Mouse (Mus musculus) midbrain, embryonic 11.5 days (tissue): ENCODE data around the gene Kcna7. TPM values are rescaled to one million over a fixed set of nuclear protein-coding genes. Genes with fewer than 3 reads are reported as not detected.
A peak's percentile ranks its signal among the peaks of the same experiment; 100 is the strongest.

Experiments
- ATAC-seq: fragments of 200-750 bp; cut with Nextera tagmentation; 2 replicates; pipeline ENCODE4 v1.8.0; 2017; ENCODE audit warnings: moderate TSS enrichment, moderate library complexity; ENCODE audit not compliant: low FRiP score
- DNase-seq: peaks from one replicate; pipeline ENCODE4 v3.0.0; 2015; ENCODE audit warnings: low spot score; ENCODE audit errors: missing footprints
- H3K27ac ChIP-seq: fragments of 300-500 bp; sonication (generic); 2 replicates; pipeline ENCODE4 v1.5.1; 2014; ENCODE audit warnings: low read depth, low read length
- H3K27me3 ChIP-seq: fragments of 300-500 bp; sonication (generic); 2 replicates; pipeline ENCODE4 v1.6.1; 2014; ENCODE audit warnings: mild to moderate bottlenecking, low read length, moderate library complexity, mixed read lengths; ENCODE audit not compliant: control insufficient read depth, insufficient read depth
- H3K36me3 ChIP-seq: fragments of 300-500 bp; sonication (generic); 2 replicates; pipeline ENCODE4 v1.6.1; 2014; ENCODE audit warnings: mild to moderate bottlenecking, low read length, moderate library complexity, mixed read lengths; ENCODE audit not compliant: control insufficient read depth, insufficient read depth
- H3K4me1 ChIP-seq: fragments of 300-500 bp; sonication (generic); 2 replicates; pipeline ENCODE4 v1.6.1; 2014; ENCODE audit warnings: low read length; ENCODE audit not compliant: control insufficient read depth, insufficient read depth
- H3K4me2 ChIP-seq: fragments of 300-500 bp; sonication (generic); 2 replicates; pipeline ENCODE4 v1.6.1; 2014; ENCODE audit warnings: mild to moderate bottlenecking, moderate library complexity
- H3K4me3 ChIP-seq: fragments of 300-500 bp; sonication (generic); 2 replicates; pipeline ENCODE4 v1.5.1; 2014; ENCODE audit warnings: low read depth, low read length
- H3K9ac ChIP-seq: fragments of 300-500 bp; sonication (generic); 2 replicates; pipeline ENCODE4 v1.6.1; 2014; ENCODE audit warnings: low read length
- H3K9me3 ChIP-seq: fragments of 300-500 bp; sonication (generic); 2 replicates; pipeline ENCODE4 v1.6.1; 2016; ENCODE audit warnings: low read length; ENCODE audit not compliant: control insufficient read depth
- WGBS: fragments of 180-500 bp; shearing (Covaris S2); extraction: QIAGEN DNeasy Blood & Tissue Kit; methylation state at CpG from one replicate; pipeline ENCODE4 v1.1.7; 2014; 5-methylcytosine and 5-hydroxymethylcytosine counted together
- microRNA-seq: library from miRNA; unstranded; fragments of <30 nt; microRNA quantifications from one replicate; pipeline ENCODE4, GENCODE M21; 2017
- polyA plus RNA-seq: library from polyadenylated mRNA; unstranded; fragments of >200 nt; fragmentation: Nextera tagmentation; extraction: Ambion mirVana; gene quantifications from 2 replicates; pipeline ENCODE4 v1.2.1, GENCODE M21; 2014

Kcna7 gene
- polyA plus RNA-seq, 1 experiment from 2014 or later = not detected

DNA sequence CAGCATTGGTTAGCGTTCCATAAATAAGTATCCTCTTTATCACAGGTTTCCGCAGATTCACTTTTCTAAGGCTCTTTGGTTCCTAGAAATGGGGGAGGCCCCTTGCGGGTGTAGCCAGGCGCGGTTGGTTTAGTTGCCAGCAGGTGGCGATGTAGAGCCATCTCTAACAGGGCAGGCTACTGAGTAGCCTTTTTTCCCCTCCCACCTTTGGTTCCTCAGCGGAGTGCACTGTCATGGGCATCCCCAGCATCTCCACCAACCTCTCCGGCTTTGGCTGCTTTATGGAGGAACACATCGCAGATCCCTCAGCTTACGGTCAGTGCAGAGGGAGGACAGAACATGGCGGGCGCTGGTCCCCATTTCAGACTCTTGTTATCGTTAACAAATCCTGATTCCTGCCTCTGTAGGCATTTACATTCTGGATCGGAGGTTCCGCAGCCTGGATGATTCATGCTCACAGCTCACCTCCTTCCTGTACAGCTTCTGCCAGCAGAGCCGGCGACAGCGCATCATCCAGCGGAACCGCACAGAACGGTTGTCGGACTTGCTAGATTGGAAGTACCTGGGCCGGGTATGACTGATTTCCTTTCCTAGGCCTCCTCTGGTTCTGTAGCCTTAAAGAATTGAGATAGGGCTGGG, 46.0 kb downstream of the Kcna7 start:
- Histone ChIP-seq H3K9ac (no peak overlapping the region; the same call in 1 of the 2 replicates), H3K9me3 (no peaks in the 10 kb centered on the region), H3K36me3 (peaks cover 4% of the 10 kb centered on the region), H3K4me3 (no peak overlapping the region), H3K4me2 (no peak overlapping the region), H3K4me1 (no peaks in the 10 kb centered on the region), H3K27me3 (no peaks in the 10 kb centered on the region), H3K27ac (no peak overlapping the region)
- 56% methylated on average over 23 of the region's 23 CpGs for WGBS
- peak; percentile 98 for DNase-seq
- ATAC-seq = peak; percentile 65

DNA sequence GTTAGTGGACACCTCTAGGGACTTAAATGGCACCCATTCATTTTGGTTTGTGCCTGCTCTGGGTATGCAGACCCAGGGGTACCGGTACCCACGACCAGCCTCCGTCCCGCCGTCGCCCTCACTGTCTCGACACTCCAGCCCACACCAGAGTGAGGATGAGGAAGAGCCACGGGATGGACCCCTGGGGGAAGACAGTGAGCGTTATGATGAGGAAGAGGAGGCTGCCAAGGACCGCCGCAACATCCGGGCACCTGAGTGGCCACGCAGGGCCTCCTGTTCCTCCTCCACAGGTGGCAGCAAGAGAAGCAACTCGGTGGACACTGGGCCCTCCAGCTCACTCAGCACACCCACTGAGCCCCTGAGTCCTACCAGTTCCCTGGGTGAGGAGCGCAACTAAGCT, 49.5 kb downstream of the Kcna7 start:
- ATAC-seq (no peak), DNase-seq (no peak)
- Histone ChIP-seq H3K4me3 (no peak overlapping the region), H3K4me2 (no peak overlapping the region), H3K9ac (no peak overlapping the region), H3K36me3 (peaks cover 17% of the 10 kb centered on the region), H3K4me1 (peaks cover 16% of the 10 kb centered on the region), H3K9me3 (no peaks in the 10 kb centered on the region), H3K27me3 (no peaks in the 10 kb centered on the region), H3K27ac (no peak overlapping the region)
- WGBS = 92% methylated on average over 15 of the region's 15 CpGs

DNA sequence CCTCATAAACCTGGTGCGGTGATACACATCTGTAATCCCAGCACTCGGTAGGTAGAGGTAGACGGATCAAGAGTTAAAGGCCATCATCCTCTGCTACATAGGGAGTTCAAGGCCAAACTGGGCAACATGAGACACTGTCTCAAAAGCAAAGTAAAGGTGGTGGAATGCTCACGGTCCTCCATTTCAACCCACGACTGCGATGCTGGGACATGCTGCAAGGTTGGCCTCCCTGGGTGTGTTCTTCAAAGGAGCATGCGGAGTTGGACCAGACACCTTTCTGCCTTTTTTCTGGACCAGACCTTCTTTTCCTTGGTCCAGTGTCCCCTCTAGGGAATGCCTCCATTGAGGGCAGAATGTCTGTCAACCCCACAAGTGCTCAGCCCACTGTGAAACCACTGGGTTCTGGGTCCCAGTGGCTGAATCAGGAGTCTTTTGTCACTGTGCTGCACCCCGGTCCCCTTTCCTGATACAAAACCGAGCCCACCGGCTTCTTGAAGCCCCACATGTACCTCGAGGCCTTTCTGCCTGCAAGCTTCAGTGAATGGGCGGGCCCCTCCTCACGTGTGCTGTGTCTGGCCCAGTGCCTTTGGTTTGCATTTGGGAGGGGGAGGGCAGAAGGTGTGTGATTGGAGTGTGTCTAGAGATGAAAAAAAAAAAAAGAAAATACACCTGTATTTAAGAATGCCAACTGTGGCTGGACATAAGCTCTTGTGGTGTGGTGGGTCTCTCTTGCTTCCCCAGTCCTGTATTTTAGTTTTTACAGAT, 50.7 kb downstream of the Kcna7 start:
- peaks cover 17% of the 10 kb centered on the region for H3K36me3 ChIP-seq
- 83% methylated on average over 13 of the region's 13 CpGs for WGBS
- no peak overlapping the region for H3K9ac ChIP-seq
- H3K4me1 ChIP-seq = peaks cover 23% of the 10 kb centered on the region
- H3K27ac ChIP-seq = peak overlapping the region; percentile 1; the same call in 1 of the 2 replicates
- no peaks in the 10 kb centered on the region for H3K9me3 ChIP-seq
- no peak for ATAC-seq
- H3K4me2 ChIP-seq = no peak overlapping the region
- H3K4me3 ChIP-seq = no peak overlapping the region
- H3K27me3 ChIP-seq = no peaks in the 10 kb centered on the region
- DNase-seq = no peak

DNA sequence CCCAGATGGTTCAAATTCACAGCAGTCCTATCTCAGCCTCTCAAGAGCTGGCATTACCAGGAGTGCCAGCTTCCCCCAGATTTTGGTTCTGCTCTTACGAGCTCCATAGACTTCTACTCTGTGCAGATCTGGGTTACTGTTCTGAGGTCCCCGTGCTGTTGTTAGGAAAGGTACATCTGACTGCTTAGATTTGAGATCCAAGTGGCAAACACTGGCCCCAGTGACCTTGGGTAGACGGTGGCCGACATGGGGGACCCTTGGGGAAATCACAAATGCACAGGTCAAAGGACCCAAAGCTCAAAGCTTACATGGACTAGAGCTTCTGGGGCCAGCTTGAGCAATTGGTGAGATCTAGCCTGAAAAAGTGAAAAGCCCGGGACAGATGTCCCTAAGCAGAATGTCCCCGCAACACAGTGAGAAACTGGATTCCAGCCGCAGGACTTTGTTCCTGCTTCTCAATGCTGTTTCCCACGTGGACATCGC, 51.3 kb downstream of the Kcna7 start:
- peaks cover 23% of the 10 kb centered on the region for H3K4me1 ChIP-seq
- DNase-seq (peak; percentile 90), ATAC-seq (no peak)
- 57% methylated on average over 9 of the region's 9 CpGs for WGBS
- no peak overlapping the region for H3K9ac ChIP-seq
- peaks cover 17% of the 10 kb centered on the region for H3K36me3 ChIP-seq
- no peaks in the 10 kb centered on the region for H3K9me3 ChIP-seq
- H3K4me3 ChIP-seq = peak overlapping the region; percentile 87; the same call in 1 of the 2 replicates
- H3K27me3 ChIP-seq = no peaks in the 10 kb centered on the region
- peak overlapping the region; percentile 96; the same call in 1 of the 2 replicates for H3K4me2 ChIP-seq
- H3K27ac ChIP-seq = no peak overlapping the region; the same call in 1 of the 2 replicates

DNA sequence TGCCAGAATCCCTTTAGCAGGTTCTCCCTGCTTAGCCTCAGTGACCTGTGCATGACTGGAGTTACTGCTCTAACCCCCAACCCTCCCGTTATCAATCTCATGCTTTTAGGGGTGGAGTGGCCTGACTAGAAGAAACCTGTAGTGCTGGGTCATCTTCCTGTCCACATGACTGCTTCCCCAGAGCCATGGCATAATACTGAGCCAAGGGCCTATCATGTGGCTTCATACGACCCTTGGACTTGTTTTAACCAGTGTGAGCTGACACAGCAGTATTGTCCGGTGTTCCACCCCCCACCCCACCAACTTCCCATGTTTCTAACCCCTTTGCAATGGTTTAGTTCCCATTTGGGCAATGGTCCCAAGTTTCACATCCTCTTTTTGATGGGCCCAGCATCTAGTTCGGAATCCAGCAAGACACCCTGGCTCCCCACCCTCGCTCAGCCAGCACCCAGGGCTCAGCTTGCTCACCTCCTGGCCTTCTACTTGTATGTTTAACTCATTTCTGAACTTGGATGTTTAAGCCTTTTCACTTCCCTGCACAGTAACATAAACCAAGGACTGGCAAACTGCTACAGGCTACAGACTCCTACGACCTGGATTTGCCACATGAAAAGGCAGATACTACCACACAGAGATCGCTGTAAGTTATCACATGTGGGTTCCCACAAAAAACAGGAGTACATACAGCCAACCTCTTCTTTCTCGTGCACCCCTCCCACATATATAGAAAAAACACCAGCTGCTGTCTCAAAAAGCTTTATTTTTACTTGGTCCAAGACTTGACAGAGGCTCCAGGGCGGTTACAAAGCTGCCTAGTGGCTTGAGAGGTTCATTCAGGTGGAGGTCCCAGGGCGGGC, 52.0 kb downstream of the Kcna7 start:
- H3K4me2 ChIP-seq = peak overlapping the region; percentile 96
- no peak overlapping the region; the same call in 1 of the 2 replicates for H3K27ac ChIP-seq
- WGBS = 78% methylated on average over 10 of the region's 10 CpGs
- peak overlapping the region; percentile 87 for H3K4me3 ChIP-seq
- ATAC-seq = no peak
- no peaks in the 10 kb centered on the region for H3K27me3 ChIP-seq
- H3K9ac ChIP-seq = peak overlapping the region; percentile 9; the same call in 1 of the 2 replicates
- peak; percentile 89 for DNase-seq
- peaks cover 23% of the 10 kb centered on the region for H3K4me1 ChIP-seq
- H3K36me3 ChIP-seq = peaks cover 20% of the 10 kb centered on the region
- no peaks in the 10 kb centered on the region for H3K9me3 ChIP-seq

DNA sequence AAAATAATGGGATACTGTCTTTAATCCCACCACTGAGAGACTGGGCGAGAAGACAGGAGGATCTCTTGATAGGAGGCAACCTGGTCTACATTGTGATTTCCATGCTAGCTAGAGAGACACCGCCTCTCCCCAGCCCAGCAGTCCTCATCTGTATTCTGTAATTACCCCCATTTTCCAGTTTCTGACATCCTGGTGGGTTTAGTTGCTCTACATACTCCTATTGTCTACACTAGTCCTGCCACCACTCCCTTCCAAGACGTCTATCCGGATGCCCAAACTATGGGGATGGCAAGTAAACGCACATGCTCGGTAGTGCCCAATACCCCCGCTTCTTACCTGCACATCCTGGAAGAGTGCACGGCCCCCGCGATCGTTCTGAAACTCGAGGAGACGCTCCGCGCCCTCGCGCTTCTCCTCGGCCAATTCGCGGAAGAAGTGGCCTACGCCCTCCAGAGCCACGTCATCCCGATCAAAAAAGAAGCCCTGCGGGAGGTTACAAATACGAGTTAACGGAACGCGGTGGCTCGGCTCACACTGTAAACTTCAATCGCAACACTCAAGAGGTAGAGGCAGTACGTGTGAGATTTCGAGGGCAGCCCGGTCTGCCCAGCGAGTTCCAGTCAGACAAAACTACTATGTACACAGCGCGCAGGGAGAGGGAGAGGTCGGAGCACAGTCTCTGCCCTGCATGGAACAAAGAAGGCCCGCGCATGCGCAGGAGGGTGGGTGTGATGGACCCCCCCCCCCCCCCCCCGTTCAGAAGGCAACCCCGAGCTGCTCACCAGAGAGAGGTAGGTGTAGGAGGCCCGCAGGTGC, 53.5 kb downstream of the Kcna7 start:
- Histone ChIP-seq H3K36me3 (peaks cover 21% of the 10 kb centered on the region), H3K27me3 (no peaks in the 10 kb centered on the region), H3K9me3 (no peaks in the 10 kb centered on the region), H3K27ac (peak overlapping the region; percentile 82), H3K9ac (peak overlapping the region; percentile 83), H3K4me3 (peak overlapping the region; percentile 87), H3K4me1 (peaks cover 23% of the 10 kb centered on the region), H3K4me2 (peak overlapping the region; percentile 96)
- DNase-seq (peak; percentile 99), ATAC-seq (peak; percentile 73)
- WGBS = 1% methylated on average over 43 of the region's 43 CpGs

Small RNAs within 50 kb of the gene (microRNA-seq; reads per million reads assigned to microRNA genes)
- gene Gm22133 = 0.76 reads per million

Other genes with a start within 250 kb of the Kcna7 start
- gene Slc17a7, start 241.7 kb upstream of the Kcna7 start, polyA plus RNA-seq = 0.40 and 0.51 TPM in 2 replicates
- gene Gfy, start 226.1 kb upstream of the Kcna7 start, polyA plus RNA-seq = not detected in 2 replicates
- gene Pth2, start 224.7 kb upstream of the Kcna7 start, polyA plus RNA-seq = 0.53 and 0.63 TPM in 2 replicates
- 0.52 and 0.86 TPM in 2 replicates for gene Ccdc155, start 200.8 kb upstream of the Kcna7 start, polyA plus RNA-seq
- gene Dkkl1, start 193.5 kb upstream of the Kcna7 start, polyA plus RNA-seq = 0.81 and 1.2 TPM in 2 replicates
- 241 and 253 TPM in 2 replicates for gene Tead2, start 189.9 kb upstream of the Kcna7 start, polyA plus RNA-seq
- 0.81 and 0.97 TPM in 2 replicates for gene Cd37, start 166.5 kb upstream of the Kcna7 start, polyA plus RNA-seq
- gene Slc6a16, start 164.6 kb upstream of the Kcna7 start, polyA plus RNA-seq = not detected in 2 replicates
- gene Slc6a21, start 128.1 kb upstream of the Kcna7 start, polyA plus RNA-seq = not detected in 2 replicates
- 4.4 and 6.1 TPM in 2 replicates for gene Trpm4, start 71.9 kb upstream of the Kcna7 start, polyA plus RNA-seq
- 0.11 and 0.19 TPM in 2 replicates for gene Hrc, start 70.4 kb upstream of the Kcna7 start, polyA plus RNA-seq
- 7.7 and 8.1 TPM in 2 replicates for gene Ppfia3, start 38.6 kb upstream of the Kcna7 start, polyA plus RNA-seq
- 0.75 and 1.2 TPM in 2 replicates for gene Lin7b, start 35.1 kb upstream of the Kcna7 start, polyA plus RNA-seq
- 62.0 and 70.9 TPM in 2 replicates for gene Snrnp70, start 9.9 kb upstream of the Kcna7 start, polyA plus RNA-seq
- 0.23 and 0.44 TPM in 2 replicates for gene Ntf5, start 8.0 kb downstream of the Kcna7 start, polyA plus RNA-seq
- not detected in 2 replicates for gene Lhb, start 15.2 kb downstream of the Kcna7 start, polyA plus RNA-seq
- gene Gys1, start 29.2 kb downstream of the Kcna7 start, polyA plus RNA-seq = 26.5 and 26.8 TPM in 2 replicates
- 168 and 171 TPM in 2 replicates for gene Ruvbl2, start 32.4 kb downstream of the Kcna7 start, polyA plus RNA-seq
- 5,242 and 5,528 TPM in 2 replicates for gene Ftl1, start 54.2 kb downstream of the Kcna7 start, polyA plus RNA-seq
- gene Bax, start 61.2 kb downstream of the Kcna7 start, polyA plus RNA-seq = 169 and 201 TPM in 2 replicates
- gene Tulp2, start 76.2 kb downstream of the Kcna7 start, polyA plus RNA-seq = 0.15 TPM in 1 of 2 replicates, not detected in the other
- gene Gm45808, start 81.2 kb downstream of the Kcna7 start, polyA plus RNA-seq = not detected in 2 replicates
- 3.2 and 3.9 TPM in 2 replicates for gene Dhdh, start 83.2 kb downstream of the Kcna7 start, polyA plus RNA-seq
- 83.7 and 84.8 TPM in 2 replicates for gene Nucb1, start 104.8 kb downstream of the Kcna7 start, polyA plus RNA-seq
- 16.3 and 17.1 TPM in 2 replicates for gene Ppp1r15a, start 120.6 kb downstream of the Kcna7 start, polyA plus RNA-seq
- 0.08 and 0.26 TPM in 2 replicates for gene Plekha4, start 120.7 kb downstream of the Kcna7 start, polyA plus RNA-seq
- 0.10 and 0.12 TPM in 2 replicates for gene Hsd17b14, start 149.2 kb downstream of the Kcna7 start, polyA plus RNA-seq
- 22.5 and 24.7 TPM in 2 replicates for gene Bcat2, start 164.5 kb downstream of the Kcna7 start, polyA plus RNA-seq
- not detected in 2 replicates for gene Fgf21, start 209.8 kb downstream of the Kcna7 start, polyA plus RNA-seq
- gene Fut1, start 211.6 kb downstream of the Kcna7 start, polyA plus RNA-seq = not detected in 2 replicates
- 0.10 and 0.29 TPM in 2 replicates for gene Izumo1, start 216.2 kb downstream of the Kcna7 start, polyA plus RNA-seq
- gene Rasip1, start 221.8 kb downstream of the Kcna7 start, polyA plus RNA-seq = 4.0 and 4.7 TPM in 2 replicates
- gene Mamstr, start 234.3 kb downstream of the Kcna7 start, polyA plus RNA-seq = 1.8 and 2.1 TPM in 2 replicates